Mouse (Mus musculus) limb, embryonic 15.5 days (tissue): ENCODE data around the gene Eid2b. TPM values are rescaled to one million over a fixed set of nuclear protein-coding genes. Genes with fewer than 3 reads are reported as not detected.

Experiments
- ATAC-seq: fragments of 200-750 bp; cut with Nextera tagmentation; 2 replicates; pipeline ENCODE4 v1.8.0; 2017; ENCODE audit warnings: low read depth, moderate TSS enrichment; ENCODE audit not compliant: insufficient number of reproducible peaks, low FRiP score, low TSS enrichment
- H3K27ac ChIP-seq: fragments of 300-500 bp; sonication (generic); 2 replicates; pipeline ENCODE4 v1.5.1; 2015; ENCODE audit warnings: moderate library complexity, mild to moderate bottlenecking, inconsistent platforms
- H3K27me3 ChIP-seq: fragments of 300-500 bp; sonication (generic); 2 replicates; pipeline ENCODE4 v1.6.1; 2015; ENCODE audit warnings: inconsistent platforms
- H3K36me3 ChIP-seq: fragments of 300-500 bp; sonication (generic); 2 replicates; pipeline ENCODE4 v1.6.1; 2015; ENCODE audit warnings: inconsistent platforms
- H3K4me1 ChIP-seq: fragments of 300-500 bp; sonication (generic); 2 replicates; pipeline ENCODE4 v1.6.1; 2015; ENCODE audit warnings: inconsistent platforms
- H3K4me2 ChIP-seq: fragments of 300-500 bp; sonication (generic); 2 replicates; pipeline ENCODE4 v1.6.1; 2015; ENCODE audit warnings: mild to moderate bottlenecking, inconsistent platforms
- H3K4me3 ChIP-seq: fragments of 300-500 bp; sonication (generic); 2 replicates; pipeline ENCODE4 v1.5.1; 2015; ENCODE audit warnings: mild to moderate bottlenecking, inconsistent platforms
- H3K9ac ChIP-seq: fragments of 300-500 bp; sonication (generic); 2 replicates; pipeline ENCODE4 v1.6.1; 2015; ENCODE audit warnings: inconsistent platforms
- H3K9me3 ChIP-seq: fragments of 300-500 bp; sonication (generic); 2 replicates; pipeline ENCODE4 v1.6.1; 2016; ENCODE audit warnings: inconsistent platforms
- WGBS: fragments of 180-500 bp; shearing (Covaris S2); methylation state at CpG from one replicate; pipeline ENCODE4 v1.1.7; 2015; 5-methylcytosine and 5-hydroxymethylcytosine counted together
- polyA plus RNA-seq: library from polyadenylated mRNA; unstranded; fragments of >200 nt; fragmentation: Nextera tagmentation; extraction: Ambion mirVana; gene quantifications from 2 replicates; pipeline ENCODE4 v1.2.1, GENCODE M21; 2015

Eid2b gene
- polyA plus RNA-seq, 1 experiment from 2014 or later: 12.6 TPM

- no peak for ATAC-seq
- Histone ChIP-seq H3K4me3 (no peak overlapping the region; the same call in 1 of the 2 replicates), H3K27ac (no peak overlapping the region), H3K36me3 (peaks cover 34% of the 10 kb centered on the region), H3K4me1 (peaks cover 10% of the 10 kb centered on the region), H3K9ac (no peak overlapping the region), H3K4me2 (peak overlapping the region; percentile 68; the same call in 1 of the 2 replicates), H3K9me3 (no peaks in the 10 kb centered on the region), H3K27me3 (no peaks in the 10 kb centered on the region)
- WGBS: 91% methylated on average over 12 of the region's 12 CpGs
Measured at GRCm38 (mm10) chr7:28269355-28269754, 8.2 kb upstream of the Eid2b start.

DNA sequence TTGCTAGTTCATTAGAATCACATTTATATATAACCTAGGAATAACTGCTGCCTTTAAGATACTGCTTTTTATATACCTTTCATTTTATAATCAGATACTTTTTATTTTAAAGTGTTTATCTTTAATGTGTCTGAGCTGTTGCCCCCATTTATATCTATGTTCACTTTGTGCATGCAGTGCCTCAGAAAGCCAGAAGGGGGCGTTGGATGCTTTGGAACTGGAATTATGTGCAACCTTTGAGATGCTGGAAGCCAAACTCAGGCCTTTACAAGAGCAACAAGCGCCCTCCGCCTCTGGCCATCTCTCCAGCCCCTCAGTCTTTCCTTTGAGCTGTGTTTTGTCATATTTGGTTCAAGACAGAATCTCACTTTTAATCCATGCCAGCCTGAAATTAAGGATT is 5.8 kb upstream of the Eid2b start:
- ATAC-seq: no peak
- H3K27ac ChIP-seq: no peak overlapping the region
- H3K9ac ChIP-seq: no peak overlapping the region
- H3K36me3 ChIP-seq: peaks cover 34% of the 10 kb centered on the region
- H3K27me3 ChIP-seq: no peaks in the 10 kb centered on the region
- 74% methylated on average over 3 of the region's 3 CpGs for whole genome bisulfite sequencing
- no peaks in the 10 kb centered on the region for H3K9me3 ChIP-seq
- H3K4me3 ChIP-seq: no peak overlapping the region
- H3K4me1 ChIP-seq: peaks cover 10% of the 10 kb centered on the region
- H3K4me2 ChIP-seq: no peak overlapping the region

DNA sequence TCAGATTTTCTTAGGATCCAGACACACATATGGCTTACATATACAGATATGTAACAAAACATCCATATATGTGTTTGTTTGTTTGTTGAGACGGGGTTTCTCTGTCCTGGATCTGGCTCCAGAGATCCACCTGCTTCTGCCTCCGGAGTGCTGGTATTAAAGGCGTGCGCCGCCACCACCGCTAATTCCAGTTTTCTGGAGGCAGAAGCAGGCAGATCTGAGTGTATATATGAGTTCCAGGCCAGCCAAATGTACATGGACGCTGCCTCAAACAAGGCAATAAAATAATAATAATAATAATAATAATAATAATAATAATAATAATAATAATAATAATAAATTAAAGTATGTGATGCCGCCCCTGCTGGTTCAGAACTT is 313 bp upstream of the Eid2b start:
- no peak for ATAC-seq
- Histone ChIP-seq H3K4me1 (peaks cover 10% of the 10 kb centered on the region), H3K9ac (no peak overlapping the region), H3K27ac (no peak overlapping the region), H3K9me3 (no peaks in the 10 kb centered on the region), H3K36me3 (peaks cover 15% of the 10 kb centered on the region; the same call in 1 of the 2 replicates), H3K27me3 (no peaks in the 10 kb centered on the region), H3K4me3 (peak overlapping the region; percentile 77; the same call in 1 of the 2 replicates), H3K4me2 (no peak overlapping the region)
- WGBS: 57% methylated on average over 8 of the region's 8 CpGs

GRCm38 (mm10) chr7:28278279-28278652 is 727 bp downstream of the Eid2b start:
- WGBS: 84% methylated on average over 7 of the region's 7 CpGs
- H3K9ac ChIP-seq: peak overlapping the region; percentile 69
- no peak overlapping the region for H3K27ac ChIP-seq
- H3K4me2 ChIP-seq: peak overlapping the region; percentile 81
- H3K36me3 ChIP-seq: 0 out of 2 replicates have a peak, but pooled peaks cover 4% of the 10 kb centered on the region
- ATAC-seq: no peak
- no peaks in the 10 kb centered on the region for H3K9me3 ChIP-seq
- peaks cover 10% of the 10 kb centered on the region for H3K4me1 ChIP-seq
- H3K4me3 ChIP-seq: peak overlapping the region; percentile 77
- no peaks in the 10 kb centered on the region for H3K27me3 ChIP-seq

- Histone ChIP-seq H3K27ac (no peak overlapping the region), H3K4me2 (no peak overlapping the region), H3K4me3 (no peak overlapping the region), H3K36me3 (no peaks in the 10 kb centered on the region), H3K9me3 (no peaks in the 10 kb centered on the region), H3K4me1 (peaks cover 10% of the 10 kb centered on the region), H3K27me3 (peaks cover 3% of the 10 kb centered on the region; the same call in 1 of the 2 replicates), H3K9ac (no peak overlapping the region)
- 83% methylated on average over 7 of the region's 7 CpGs for WGBS
- no peak for ATAC-seq
Measured at GRCm38 (mm10) chr7:28280630-28281029, 3.1 kb downstream of the Eid2b start.

- peaks cover 20% of the 10 kb centered on the region for H3K4me1 ChIP-seq
- no peak overlapping the region for H3K27ac ChIP-seq
- under 1% methylated on average over 16 of the region's 18 CpGs for WGBS
- peaks cover 81% of the 10 kb centered on the region for H3K27me3 ChIP-seq
- peak overlapping the region; percentile 26 for H3K4me3 ChIP-seq
- H3K36me3 ChIP-seq: no peaks in the 10 kb centered on the region
- H3K9me3 ChIP-seq: no peaks in the 10 kb centered on the region
- ATAC-seq: no peak
- no peak overlapping the region for H3K9ac ChIP-seq
- H3K4me2 ChIP-seq: peak overlapping the region; percentile 48
Measured at GRCm38 (mm10) chr7:28290165-28290564, 12.6 kb downstream of the Eid2b start.

- H3K4me2 ChIP-seq: peak within 1 kb of the TSS; percentile 48
- ATAC-seq: no peak
- H3K4me1 ChIP-seq: peaks cover 20% of the 10 kb centered on the region
- H3K4me3 ChIP-seq: peak within 1 kb of the TSS; percentile 26
- 2% methylated on average over 52 of the region's 52 CpGs for WGBS
- H3K27me3 ChIP-seq: peaks cover 85% of the 10 kb centered on the region
- no peak within 1 kb of the TSS for H3K27ac ChIP-seq
- no peaks in the 10 kb centered on the region for H3K36me3 ChIP-seq
- no peak within 1 kb of the TSS for H3K9ac ChIP-seq
- H3K9me3 ChIP-seq: no peaks in the 10 kb centered on the region
Measured at GRCm38 (mm10) chr7:28290638-28291590, 13.4 kb downstream of the Eid2b start, which contains the start of gene Selenov. Selenov (minus strand) TSS chr7:28291186.

DNA sequence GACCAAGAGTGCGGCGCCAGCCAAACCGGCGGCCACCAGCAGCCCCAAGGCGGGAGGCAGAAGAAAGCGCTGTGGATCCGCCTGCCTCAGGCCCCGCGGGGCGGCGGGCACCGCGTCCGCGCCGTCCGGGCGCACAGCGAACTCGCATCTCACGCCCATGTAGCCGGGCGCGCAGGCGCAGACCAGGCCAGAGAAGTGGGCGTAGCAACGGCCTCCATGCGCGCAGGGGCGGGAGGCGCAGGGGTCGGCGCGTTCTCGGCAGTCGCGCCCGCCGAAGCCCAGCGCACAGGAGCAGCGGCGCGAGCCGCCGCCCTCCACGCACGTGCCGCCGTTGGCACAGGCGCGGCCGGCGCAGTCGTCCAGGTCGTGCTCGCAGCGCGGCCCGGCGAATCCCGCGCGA is 16.9 kb downstream of the Eid2b start:
- Histone ChIP-seq H3K36me3 (no peaks in the 10 kb centered on the region), H3K27ac (no peak overlapping the region), H3K4me2 (peak overlapping the region; percentile 76), H3K27me3 (peaks cover 95% of the 10 kb centered on the region), H3K4me3 (peak overlapping the region; percentile 46), H3K4me1 (peaks cover 23% of the 10 kb centered on the region), H3K9ac (peak overlapping the region; percentile 26; the same call in 1 of the 2 replicates), H3K9me3 (no peaks in the 10 kb centered on the region)
- no peak for ATAC-seq
- 3% methylated on average over 61 of the region's 63 CpGs for WGBS

GRCm38 (mm10) chr7:28298837-28299625 is 21.5 kb downstream of the Eid2b start:
- no peaks in the 10 kb centered on the region for H3K36me3 ChIP-seq
- H3K9me3 ChIP-seq: no peaks in the 10 kb centered on the region
- no peak overlapping the region for H3K9ac ChIP-seq
- no peak for ATAC-seq
- H3K4me3 ChIP-seq: 0 out of 2 replicates have a peak overlapping the region, but pooled peaks have one; percentile 12
- WGBS: 28% methylated on average over 43 of the region's 43 CpGs
- peaks cover 83% of the 10 kb centered on the region for H3K27me3 ChIP-seq
- H3K27ac ChIP-seq: no peak overlapping the region
- H3K4me1 ChIP-seq: peaks cover 24% of the 10 kb centered on the region
- peak overlapping the region; percentile 30 for H3K4me2 ChIP-seq

DNA sequence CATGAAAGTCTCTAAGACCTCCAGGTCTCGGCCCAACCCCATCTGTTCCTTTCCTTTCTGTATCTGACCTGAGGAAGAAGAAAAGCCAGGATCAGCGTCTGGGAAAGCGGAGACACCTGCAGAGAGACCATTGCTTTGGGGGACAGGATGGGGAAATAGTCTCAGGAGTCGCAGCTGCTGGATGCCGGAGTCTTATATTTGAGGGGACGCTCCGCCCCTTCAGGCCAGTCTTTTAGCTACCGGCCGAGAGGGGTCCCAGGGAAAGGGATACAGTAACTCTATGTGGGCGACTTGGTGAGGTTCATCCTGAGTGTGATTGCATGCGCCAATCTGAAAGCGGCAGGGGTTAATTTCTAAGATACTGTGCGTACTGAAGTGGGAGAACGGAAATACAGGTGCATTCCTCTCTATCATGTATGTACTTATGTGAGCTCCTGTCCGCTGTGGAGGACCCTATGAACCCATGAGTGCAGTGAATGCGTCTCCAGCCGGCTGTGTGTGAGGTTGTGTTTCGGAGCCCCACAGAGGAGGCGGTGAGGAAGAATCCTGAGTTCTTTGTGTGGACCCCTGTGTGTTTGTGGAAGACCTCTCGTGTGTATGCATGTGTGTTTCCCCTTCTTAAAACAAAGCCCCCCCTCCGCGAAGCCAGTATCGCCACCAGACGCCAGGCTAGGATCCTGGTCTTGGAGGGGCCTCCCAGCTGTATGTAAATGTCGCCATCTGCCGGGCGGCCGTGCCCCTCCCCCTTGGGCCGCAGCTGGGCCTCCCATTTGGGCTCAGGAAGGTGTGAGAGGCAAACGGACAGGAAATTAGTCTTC is 24.3 kb downstream of the Eid2b start, which contains the start of gene Dll3:
Gene Dll3 (minus strand): TSS at position 623 of the 818 bp plus-strand sequence.
- ATAC-seq: no peak
- Histone ChIP-seq H3K9me3 (no peaks in the 10 kb centered on the region), H3K4me3 (peak within 1 kb of the TSS; percentile 25), H3K36me3 (peaks cover 22% of the 10 kb centered on the region), H3K27ac (no peak within 1 kb of the TSS), H3K4me2 (peak within 1 kb of the TSS; percentile 47), H3K27me3 (peaks cover 58% of the 10 kb centered on the region), H3K4me1 (peaks cover 17% of the 10 kb centered on the region), H3K9ac (no peak within 1 kb of the TSS)
- 1% methylated on average over 30 of the region's 30 CpGs for WGBS

GRCm38 (mm10) chr7:28305641-28306040 is 28.1 kb downstream of the Eid2b start:
- Histone ChIP-seq H3K4me3 (no peak overlapping the region), H3K9ac (no peak overlapping the region), H3K4me2 (no peak overlapping the region), H3K4me1 (peaks cover 23% of the 10 kb centered on the region), H3K36me3 (peaks cover 57% of the 10 kb centered on the region), H3K9me3 (no peaks in the 10 kb centered on the region), H3K27me3 (peaks cover 21% of the 10 kb centered on the region), H3K27ac (no peak overlapping the region)
- no peak for ATAC-seq
- WGBS: 90% methylated on average over 10 of the region's 10 CpGs
